Mouse (Mus musculus) lung, postnatal 25 days (tissue): ENCODE results near the gene Ltbr.

Experiments
- DNase-seq: peaks from one replicate; pipeline ENCODE4 v3.0.0; 2022; ENCODE audit warnings: low spot score

Ltbr gene

GRCm38 (mm10) chr6:125344866-125345265 is 31.2 kb upstream of the Ltbr start:
- no peak for DNase-seq

GRCm38 (mm10) chr6:125344084-125344483 is 30.4 kb upstream of the Ltbr start:
- DNase-seq, result peak; percentile 75

GRCm38 (mm10) chr6:125342198-125342597 is 28.5 kb upstream of the Ltbr start:
- no peak for DNase-seq

- peak; percentile 58 for DNase-seq
Observed at GRCm38 (mm10) chr6:125340244-125340643, 26.6 kb upstream of the Ltbr start.

- DNase-seq, result no peak
Observed at GRCm38 (mm10) chr6:125338791-125339660, 25.3 kb upstream of the Ltbr start.

GRCm38 (mm10) chr6:125334356-125334755 is 20.7 kb upstream of the Ltbr start:
- no peak for DNase-seq

GRCm38 (mm10) chr6:125333112-125333899 is 19.6 kb upstream of the Ltbr start:
- no peak for DNase-seq

GRCm38 (mm10) chr6:125330626-125331326 is 17.1 kb upstream of the Ltbr start:
- DNase-seq, result peak; percentile 95

GRCm38 (mm10) chr6:125328243-125328642 is 14.6 kb upstream of the Ltbr start:
- DNase-seq, result peak; percentile 75

- DNase-seq, result no peak
Observed at GRCm38 (mm10) chr6:125325337-125325736, 11.7 kb upstream of the Ltbr start.

GRCm38 (mm10) chr6:125323547-125323946 is 9.9 kb upstream of the Ltbr start:
- no peak for DNase-seq

GRCm38 (mm10) chr6:125322794-125323193 is 9.1 kb upstream of the Ltbr start:
- peak; percentile 74 for DNase-seq

GRCm38 (mm10) chr6:125321114-125321855 is 7.6 kb upstream of the Ltbr start:
- DNase-seq, result peak; percentile 89

GRCm38 (mm10) chr6:125320323-125320722 is 6.6 kb upstream of the Ltbr start, which contains the start of gene Scnn1a:
Gene Scnn1a (plus strand): TSS chr6:125320659.
- DNase-seq, result peak; percentile 89

GRCm38 (mm10) chr6:125319919-125320296 is 6.2 kb upstream of the Ltbr start:
- DNase-seq, result no peak

- DNase-seq, result peak; percentile 91
Observed at GRCm38 (mm10) chr6:125318981-125319918, 5.6 kb upstream of the Ltbr start.

GRCm38 (mm10) chr6:125317077-125317476 is 3.4 kb upstream of the Ltbr start:
- DNase-seq, result no peak

- DNase-seq, result no peak
Observed at GRCm38 (mm10) chr6:125314746-125315145, 1.1 kb upstream of the Ltbr start.

- DNase-seq, result no peak
Observed at GRCm38 (mm10) chr6:125314231-125314563, 512 bp upstream of the Ltbr start.

- DNase-seq, result no peak
Observed at GRCm38 (mm10) chr6:125312581-125313355, 917 bp downstream of the Ltbr start.
